Mouse (Mus musculus) G1E (cell line): ENCODE data around the gene Cd151.

Experiments used
- CTCF ChIP-seq: IDR thresholded peaks from 2 replicates; pipeline ENCODE4 v1.5.1; 2012; ENCODE audit warnings: low read depth, low read length, inconsistent platforms, mixed read lengths
- GATA1 ChIP-seq: IDR thresholded peaks from 2 replicates; pipeline ENCODE4 v1.6.1; 2012; ENCODE audit warnings: borderline replicate concordance, low read length, inconsistent platforms, mixed read lengths
- GATA2 ChIP-seq: IDR thresholded peaks from 2 replicates; pipeline ENCODE4 v1.6.1; 2012; ENCODE audit warnings: low read depth, low read length, inconsistent platforms, borderline replicate concordance

GRCm38 (mm10) chr7:141460391-141461113 lies 6.6 kb upstream of the Cd151 start, which contains the start of gene Cracr2b:
- TF ChIP-seq CTCF (no peak), GATA2 (no peak), GATA1 (no peak)
